8 mouse cellular contexts compared by ENCODE assay signal in genomic region chr19:28990194-28990589, GRCm38 (mm10). TPM values are rescaled to one million over a fixed set of nuclear protein-coding genes. Genes with fewer than 3 reads are reported as not detected.
A peak's percentile ranks its signal among the peaks of the same experiment; 100 is the strongest.
DNase-seq lines count a peak whose midpoint lies in the region; ATAC-seq lines count a peak whose summit lies in the region.

Gene Cdc37l1, plus strand, starts transcription at chr19:28990352.

- H3K27ac ChIP-seq in brown adipose tissue, adult 24 weeks (replicated peaks; ENCODE audit: low read depth, low read length) = peak within 1 kb of the TSS; percentile 90
- peak within 1 kb of the TSS; percentile 94 to 97 for H3K27ac ChIP-seq in heart, embryonic 14.5 days (replicated peaks in 1 of 2; ENCODE audit: control insufficient read depth in 1 of 2, insufficient read depth in 1 of 2, low read depth in 2 of 2, low read length in 2 of 2)
- peak within 1 kb of the TSS; percentile 90 for H3K27ac ChIP-seq in liver, embryonic 13.5 days
- H3K27ac ChIP-seq in stomach, embryonic 16.5 days (ENCODE audit: low read length) = peak within 1 kb of the TSS; percentile 91

- peak within 1 kb of the TSS; percentile 90 for H3K4me3 ChIP-seq in brown adipose tissue, adult 24 weeks (ENCODE audit: insufficient read depth, low read depth, low read length)
- H3K4me3 ChIP-seq in heart, embryonic 14.5 days (ENCODE audit: control insufficient read depth in 1 of 2, insufficient read depth in 1 of 2, low read depth in 1 of 2, low read length in 2 of 2) = peak within 1 kb of the TSS; percentile 70 to 91
- H3K4me3 ChIP-seq in liver, embryonic 13.5 days (replicated peaks) = peak within 1 kb of the TSS; percentile 89
- peak within 1 kb of the TSS; percentile 98 for H3K4me3 ChIP-seq in stomach, embryonic 16.5 days (replicated peaks; ENCODE audit: low read length)

- peaks cover 19% of the 10 kb centered on the region for H3K36me3 ChIP-seq in heart, embryonic 14.5 days (ENCODE audit: control insufficient read depth, insufficient read depth, low read length)
- peaks cover 21% of the 10 kb centered on the region for H3K36me3 ChIP-seq in liver, embryonic 13.5 days
- peaks cover 9% of the 10 kb centered on the region for H3K36me3 ChIP-seq in stomach, embryonic 16.5 days (ENCODE audit: control insufficient read depth, insufficient read depth, low read length)

- H3K9ac ChIP-seq in heart, embryonic 14.5 days (ENCODE audit: low read length) = peak within 1 kb of the TSS; percentile 87
- H3K9ac ChIP-seq in liver, embryonic 13.5 days = peak within 1 kb of the TSS; percentile 96
- H3K9ac ChIP-seq in stomach, embryonic 16.5 days (ENCODE audit: low read length) = peak within 1 kb of the TSS; percentile 91

- H3K4me1 ChIP-seq in brown adipose tissue, adult 24 weeks (ENCODE audit: control insufficient read depth, insufficient read depth, insufficient read length, low read length) = no peaks in the 10 kb centered on the region
- peaks cover 0 to 15% of the 10 kb centered on the region in 2 experiments; a peak in 2 of 4 replicates for H3K4me1 ChIP-seq in heart, embryonic 14.5 days (ENCODE audit: control insufficient read depth in 2 of 2, insufficient read depth in 2 of 2, low read length in 2 of 2)
- H3K4me1 ChIP-seq in liver, embryonic 13.5 days (replicated peaks) = peaks cover 22% of the 10 kb centered on the region
- peaks cover 9% of the 10 kb centered on the region; the same call in 1 of the 2 replicates for H3K4me1 ChIP-seq in stomach, embryonic 16.5 days (ENCODE audit: control insufficient read depth, insufficient read depth, low read length)

- WGBS in heart, embryonic 14.5 days = under 1% methylated on average over 37 of the region's 37 CpGs
- under 1% methylated on average over 37 of the region's 37 CpGs for WGBS in liver, embryonic 13.5 days (ENCODE audit: insufficient replicate concordance)
- WGBS in stomach, embryonic 16.5 days = under 1% methylated on average over 36 of the region's 37 CpGs

- peak within 1 kb of the TSS; percentile 71 for H3K4me2 ChIP-seq in heart, embryonic 14.5 days (ENCODE audit: low read length)
- peak within 1 kb of the TSS; percentile 82 for H3K4me2 ChIP-seq in liver, embryonic 13.5 days
- H3K4me2 ChIP-seq in stomach, embryonic 16.5 days (ENCODE audit: low read depth, low read length) = peak within 1 kb of the TSS; percentile 81

- peak; percentile 97 for ATAC-seq in heart, embryonic 14.5 days (ENCODE audit: insufficient number of reproducible peaks, insufficient read depth, low FRiP score, low read depth)
- ATAC-seq in liver, embryonic 13.5 days (ENCODE audit: low read depth) = peak; percentile 99
- peak; percentile 97 for ATAC-seq in stomach, embryonic 16.5 days (ENCODE audit: insufficient read depth, low FRiP score)

- no peaks in the 10 kb centered on the region for H3K9me3 ChIP-seq in heart, embryonic 14.5 days (ENCODE audit: control insufficient read depth, low read length)
- H3K9me3 ChIP-seq in liver, embryonic 13.5 days (replicated peaks) = no peaks in the 10 kb centered on the region
- H3K9me3 ChIP-seq in stomach, embryonic 16.5 days (replicated peaks; ENCODE audit: control insufficient read depth, low read length) = no peaks in the 10 kb centered on the region

- DNase-seq in CD4-positive, CD25-positive, alpha-beta regulatory T cell, adult 2 months (ENCODE audit: low read depth, low spot score) = peak; percentile 95
- DNase-seq in fibroblast of lung, adult 2 months (ENCODE audit: low read depth) = peak; percentile 88
- DNase-seq in kidney, postnatal 14 days = peak; percentile 99
- peak; percentile 97 for DNase-seq in liver, embryonic 13.5 days
- peak; percentile 99 for DNase-seq in neural tube, embryonic 10.5 days (ENCODE audit: extremely low spot score, low spot score)

- H3K27me3 ChIP-seq in heart, embryonic 14.5 days (ENCODE audit: control insufficient read depth, insufficient read depth, low read length) = no peaks in the 10 kb centered on the region
- H3K27me3 ChIP-seq in liver, embryonic 13.5 days = peaks cover 11% of the 10 kb centered on the region; the same call in 1 of the 2 replicates
- no peaks in the 10 kb centered on the region for H3K27me3 ChIP-seq in stomach, embryonic 16.5 days (ENCODE audit: control insufficient read depth, insufficient read depth, low read length)

RNA-seq across cellular contexts. Expression of gene Cdc37l1, which starts in this region (rescaled TPM):
- polyA plus RNA-seq in brown adipose tissue, adult 24 weeks (2012; ENCODE audit: insufficient read depth, insufficient read length, missing spikeins) = 28.3 and 35.7 TPM in 2 replicates
- polyA plus RNA-seq in heart, embryonic 14.5 days (2014; fragmentation: Nextera tagmentation; extraction: Ambion mirVana) = 50.0 and 53.6 TPM in 2 replicates
- 10.4 and 14.2 TPM in 2 replicates for polyA plus RNA-seq in liver, embryonic 13.5 days (2015; fragmentation: Nextera tagmentation; extraction: Ambion mirVana)
- 34.8 and 38.4 TPM in 2 replicates for polyA plus RNA-seq in stomach, embryonic 16.5 days (2015; fragmentation: Nextera tagmentation; extraction: Ambion mirVana)

Comparison
In these comparisons a context has a peak if more than half of its experiments do, and no peak if none do; other contexts are left out.
1. Peak in every context shown above with its lines: DNase-seq, ATAC-seq, H3K4me3 ChIP-seq and H3K27ac ChIP-seq.